Mouse (Mus musculus) frontal cortex, postnatal 10 days (tissue): Measurements from ENCODE around the gene Hectd2.

Experiments used
- DNase-seq, 2 experiments: peaks; one replicate each; pipeline ENCODE4 v3.0.0; 2022; ENCODE audit warnings: low spot score in 2 of 2, mixed read lengths in 1 of 2

Gene Hectd2

DNA sequence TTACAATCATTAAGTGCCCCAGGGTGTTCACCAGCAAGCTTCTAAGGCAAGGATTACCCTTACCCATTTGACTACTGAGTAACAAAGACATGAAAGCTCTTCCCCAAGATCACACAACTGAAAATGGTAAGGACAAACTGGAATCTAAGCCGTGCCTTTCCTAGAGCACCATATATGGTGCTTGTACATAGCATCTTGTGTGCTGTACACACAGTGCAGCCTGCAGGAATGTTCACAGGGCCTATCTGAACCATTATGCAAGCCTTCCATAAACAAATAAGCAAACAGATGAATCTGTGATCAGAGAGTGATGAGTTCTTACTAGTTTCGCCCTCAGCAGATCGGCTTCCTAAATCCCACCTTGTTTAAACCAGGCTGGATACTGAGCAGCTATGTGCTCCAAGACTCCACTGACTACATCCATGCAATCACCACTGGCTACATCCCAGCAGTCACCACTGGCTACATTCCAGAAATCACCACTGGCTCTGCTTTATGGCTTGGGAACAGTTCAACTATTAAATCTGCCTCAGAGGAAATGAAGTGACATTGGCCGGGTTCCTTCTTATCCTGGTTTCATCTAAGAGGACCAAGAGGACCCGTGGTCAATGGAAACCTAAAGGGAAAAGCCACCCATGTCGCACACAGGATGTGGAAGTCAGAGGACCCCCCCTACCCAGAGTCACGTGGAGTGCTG is 91.8 kb downstream of the Hectd2 start:
- no peak for DNase-seq

DNA sequence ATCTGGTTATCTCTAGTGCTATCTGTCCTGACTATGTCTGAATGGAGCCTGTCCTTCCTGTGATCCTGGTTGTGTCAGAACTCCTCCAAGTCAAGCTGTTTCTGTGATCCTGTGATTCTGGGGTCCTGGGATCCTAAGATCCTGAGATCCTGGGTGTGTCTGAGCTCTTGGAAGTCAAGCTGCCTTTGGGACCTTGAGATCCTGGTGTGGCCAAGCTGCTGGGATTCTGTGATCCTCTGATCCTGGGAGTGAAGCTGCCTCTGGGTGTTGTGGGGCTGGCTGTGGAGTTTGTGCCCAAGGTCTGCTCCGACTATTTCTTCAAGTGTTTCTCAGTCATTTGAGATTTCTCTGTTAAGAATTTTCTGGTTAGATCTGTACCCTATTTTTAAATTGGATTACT is 98.2 kb downstream of the Hectd2 start:
- DNase-seq, result no peak

- no peak for DNase-seq
Measured at GRCm38 (mm10) chr19:36662734-36663133, 108.3 kb downstream of the Hectd2 start.

GRCm38 (mm10) chr19:36663918-36664317 is 109.5 kb downstream of the Hectd2 start:
- no peak for DNase-seq

GRCm38 (mm10) chr19:36664417-36664816 is 110.0 kb downstream of the Hectd2 start:
- no peak for DNase-seq

GRCm38 (mm10) chr19:36665206-36665605 is 110.8 kb downstream of the Hectd2 start:
- no peak for DNase-seq

GRCm38 (mm10) chr19:36665641-36666040 is 111.2 kb downstream of the Hectd2 start:
- DNase-seq, result no peak

GRCm38 (mm10) chr19:36666471-36666870 is 112.0 kb downstream of the Hectd2 start:
- no peak for DNase-seq

GRCm38 (mm10) chr19:36667368-36667767 is 112.9 kb downstream of the Hectd2 start:
- DNase-seq, result no peak

- DNase-seq, result no peak
Measured at GRCm38 (mm10) chr19:36668098-36668497, 113.7 kb downstream of the Hectd2 start.

DNA sequence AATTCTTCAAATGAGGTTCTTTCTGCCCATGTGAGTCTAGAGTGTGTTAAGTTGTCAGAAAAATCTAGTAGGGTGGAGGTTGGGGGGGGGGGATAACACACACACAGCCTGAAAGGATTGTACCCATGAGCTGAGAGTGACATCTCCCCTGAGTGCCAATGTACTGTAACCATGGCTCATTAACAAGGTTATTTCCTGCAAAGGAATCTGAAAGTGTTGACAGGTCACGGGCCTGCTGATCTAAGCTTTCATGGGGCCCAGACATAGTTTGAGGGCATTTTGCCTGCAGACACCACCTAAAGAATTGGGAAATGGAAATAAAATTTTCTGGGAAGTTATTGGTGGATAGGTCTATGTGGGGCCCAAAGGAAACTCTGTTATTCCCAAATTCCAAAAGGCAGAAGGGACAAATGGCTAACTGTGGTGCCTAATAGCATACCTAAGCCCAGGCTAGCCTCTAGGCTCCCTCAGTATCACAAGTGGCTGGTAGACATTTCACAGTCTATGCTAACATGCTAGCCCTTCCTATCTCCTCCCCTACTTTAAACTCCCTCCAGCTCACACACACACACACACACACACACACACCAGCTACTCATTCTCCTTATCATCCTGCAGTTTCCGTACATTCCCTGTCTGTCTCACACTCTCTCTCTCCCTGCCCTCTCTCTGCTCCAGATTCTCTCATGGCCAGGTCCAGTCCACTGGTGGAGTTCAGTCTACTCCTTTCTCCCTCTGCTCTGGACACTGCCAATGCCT is 114.6 kb downstream of the Hectd2 start:
- DNase-seq, result no peak

GRCm38 (mm10) chr19:36669720-36670451 is 115.4 kb downstream of the Hectd2 start:
- DNase-seq, result no peak
